15 mouse cellular contexts compared by ENCODE assay signal in the genomic region with DNA sequence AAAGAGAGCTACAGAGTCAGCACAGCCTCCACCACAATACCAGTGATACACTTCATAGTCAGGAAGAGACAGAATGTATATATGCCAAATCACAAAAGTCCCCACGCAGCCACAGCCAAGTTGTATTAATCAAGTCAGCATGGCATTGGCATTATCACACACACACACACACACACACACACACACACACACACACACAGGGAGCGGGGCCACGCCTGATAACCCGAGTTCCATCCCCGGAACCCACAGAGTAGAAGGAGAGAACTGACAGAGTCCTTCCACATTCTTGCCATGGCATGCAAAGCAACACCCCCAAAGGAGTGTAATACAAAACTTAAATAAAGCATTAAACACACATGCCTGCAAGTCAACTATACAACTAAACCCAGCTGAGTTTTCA.
"Had no signal": no experiment of that assay in that cellular context is flagged by ENCODE, and none has a peak within 500 bp of the region (broad histone marks: within the 10 kb centered on the region; RNA-seq: fewer than 3 reads in every experiment).

No protein-coding gene starts in this region.

- H3K4me2 ChIP-seq: lung, embryonic 14.5 days; midbrain, embryonic 11.5 days; midbrain, embryonic 13.5 days; midbrain, embryonic 15.5 days; neural tube, embryonic 12.5 days; stomach, embryonic 15.5 days had no signal

- H3K9ac ChIP-seq: lung, embryonic 14.5 days; midbrain, embryonic 13.5 days; midbrain, embryonic 15.5 days; neural tube, embryonic 12.5 days; stomach, embryonic 15.5 days had no signal

- H3K27me3 ChIP-seq: midbrain, embryonic 13.5 days; midbrain, embryonic 15.5 days; neural tube, embryonic 12.5 days; stomach, embryonic 15.5 days had no signal

- DNase-seq: lung, adult 18-20 months; lung, postnatal 10 days; lung, postnatal 36 days; right cerebral cortex, postnatal 14 days; thymus, adult 2 months; thymus, postnatal 25 days; thymus, postnatal 4 days had no signal

- H3K4me3 ChIP-seq: midbrain, embryonic 13.5 days; midbrain, embryonic 15.5 days; neural tube, embryonic 12.5 days; stomach, embryonic 15.5 days had no signal

- ATAC-seq: midbrain, embryonic 13.5 days; midbrain, embryonic 15.5 days had no signal

- H3K4me1 ChIP-seq: stomach, embryonic 15.5 days had no signal

- H3K9me3 ChIP-seq: midbrain, embryonic 13.5 days; midbrain, embryonic 15.5 days; neural tube, embryonic 12.5 days; stomach, embryonic 15.5 days had no signal

- H3K27ac ChIP-seq: macrophage; midbrain, embryonic 13.5 days; midbrain, embryonic 15.5 days; neural tube, embryonic 12.5 days; stomach, embryonic 15.5 days; stomach, postnatal 0 days had no signal
